Mouse (Mus musculus): ENCODE data around the gene Tet2.

DNA sequence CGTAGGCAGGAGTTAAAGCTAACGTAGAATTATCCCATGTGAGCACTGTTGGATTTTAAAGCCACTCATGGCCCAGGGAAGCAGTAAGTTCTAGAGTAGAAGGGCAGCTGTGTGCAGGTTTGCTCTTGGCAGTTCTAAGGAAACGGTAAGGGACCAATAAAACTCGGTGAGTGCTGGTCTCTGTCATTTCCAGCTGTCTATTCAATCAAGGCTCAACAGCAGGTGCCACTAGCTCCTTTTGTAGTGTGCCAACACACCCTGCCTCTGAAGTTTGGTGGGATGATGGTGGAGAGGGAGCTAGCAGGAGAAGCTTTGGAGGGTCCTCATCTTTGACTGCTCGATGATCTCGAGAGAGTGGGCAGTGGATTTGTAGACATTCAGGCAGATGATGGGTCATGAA is 82.5 kb downstream of the Tet2 start:
- TF ChIP-seq CTCF (IDR thresholded peaks at IDR 0.05; ENCODE audit: low read depth) (no peak), EP300 (IDR thresholded peaks at IDR 0.05; ENCODE audit: low read depth) (no peak)

Data from liver, postnatal 0 days (tissue).